In genomic region chr8:10985064-10985463, GRCm38 (mm10) we compare ENCODE assay signal across 10 mouse cellular contexts.
"Had no signal": no experiment of that assay in that cellular context is flagged by ENCODE, and none has a peak within 500 bp of the region (broad histone marks: within the 10 kb centered on the region; RNA-seq: fewer than 3 reads in every experiment).

No protein-coding gene starts in this region.

- H3K27ac ChIP-seq: limb, embryonic 13.5 days; midbrain, embryonic 12.5 days had no signal

- H3K4me2 ChIP-seq: limb, embryonic 13.5 days; midbrain, embryonic 12.5 days had no signal

- H3K9me3 ChIP-seq: limb, embryonic 13.5 days; midbrain, embryonic 12.5 days had no signal

- H3K4me3 ChIP-seq: limb, embryonic 13.5 days; midbrain, embryonic 12.5 days had no signal

- DNase-seq: kidney, adult 11 months; kidney, adult 9 months; kidney, postnatal 10 days; layer of hippocampus, adult 9-11 months; left cerebral cortex, postnatal 4 days; lung, adult 18-20 months; right cerebral cortex, postnatal 14 days; thymus, postnatal 4 days had no signal

- H3K9ac ChIP-seq: limb, embryonic 13.5 days; midbrain, embryonic 12.5 days had no signal

- H3K27me3 ChIP-seq: limb, embryonic 13.5 days; midbrain, embryonic 12.5 days had no signal
